Mouse (Mus musculus) forebrain, postnatal 0 days (tissue): ENCODE measurements around the gene Ankrd44. TPM values are rescaled to one million over a fixed set of nuclear protein-coding genes. Genes with fewer than 3 reads are reported as not detected.
"Not testable (repeated sequence)": the region's sequence is repeated elsewhere in the genome, so short reads cannot be mapped to it uniquely, and the experiment has no call there.

Source experiments
- ATAC-seq: fragments of 200-750 bp; cut with Nextera tagmentation; 2 replicates; pipeline ENCODE4 v1.8.0; 2017; ENCODE audit warnings: mild to moderate bottlenecking, moderate library complexity
- DNase-seq: peaks from one replicate; pipeline ENCODE4 v3.0.0-alpha.2; 2015
- H3K27ac ChIP-seq: fragments of 300-500 bp; sonication (generic); 2 replicates; pipeline ENCODE4 v1.5.1; 2014; ENCODE audit warnings: low read depth, mild to moderate bottlenecking, antibody characterized with exemption, low read length, moderate library complexity, mixed read lengths
- H3K27me3 ChIP-seq: fragments of 300-500 bp; sonication (generic); 2 replicates; pipeline ENCODE4 v1.6.1; 2014; ENCODE audit warnings: mild to moderate bottlenecking, low read length, mixed read lengths; ENCODE audit not compliant: insufficient read depth
- H3K36me3 ChIP-seq: fragments of 300-500 bp; sonication (generic); 2 replicates; pipeline ENCODE4 v1.6.1; 2014; ENCODE audit warnings: mild to moderate bottlenecking, moderate library complexity; ENCODE audit not compliant: insufficient read depth
- H3K4me1 ChIP-seq: fragments of 300-500 bp; sonication (generic); 2 replicates; pipeline ENCODE4 v1.6.1; 2014; ENCODE audit warnings: antibody characterized with exemption; ENCODE audit not compliant: insufficient read depth
- H3K4me2 ChIP-seq: fragments of 300-500 bp; sonication (generic); 2 replicates; pipeline ENCODE4 v1.6.1; 2014; ENCODE audit warnings: low read depth, mild to moderate bottlenecking, moderate library complexity
- H3K4me3 ChIP-seq: fragments of 300-500 bp; sonication (generic); 2 replicates; pipeline ENCODE4 v1.5.1; 2014; ENCODE audit warnings: low read depth, low read length, mixed read lengths
- H3K9ac ChIP-seq: fragments of 300-500 bp; sonication (generic); 2 replicates; pipeline ENCODE4 v1.6.1; 2014; ENCODE audit warnings: mild to moderate bottlenecking
- H3K9me3 ChIP-seq: fragments of 300-500 bp; sonication (generic); 2 replicates; pipeline ENCODE4 v1.6.1; 2016; ENCODE audit warnings: low read length
- CTCF ChIP-seq: sonication (generic); IDR thresholded peaks from 2 replicates; pipeline ENCODE4 v1.5.1; 2016; ENCODE audit warnings: antibody characterized with exemption, control low read depth, low read depth
- WGBS: fragments of 180-500 bp; shearing (Covaris S2); extraction: QIAGEN DNeasy Blood & Tissue Kit; methylation state at CpG from one replicate; pipeline ENCODE4 v1.1.7; 2014; 5-methylcytosine and 5-hydroxymethylcytosine counted together
- polyA plus RNA-seq: library from polyadenylated mRNA; unstranded; fragments of >200 nt; fragmentation: Nextera tagmentation; extraction: Ambion mirVana; gene quantifications from 2 replicates; pipeline ENCODE4 v1.2.1, GENCODE M21; 2015
- total RNA-seq: library from RNA; depleted of rRNA; stranded (reverse); fragments of >200 nt; gene quantifications from 2 replicates; pipeline ENCODE4 v1.2.3, GENCODE M21; 2014

The Ankrd44 gene
- total and polyA plus RNA-seq, 2 experiments from 2014 or later, result 12.8 to 88.1 TPM

GRCm38 (mm10) chr1:54958525-54958924, 32.3 kb upstream of the Ankrd44 start:
- peak; percentile 12; the same call in 1 of the 2 replicates for TF ChIP-seq CTCF
- no peaks in the 10 kb centered on the region for H3K36me3 ChIP-seq
- no peaks in the 10 kb centered on the region for H3K4me1 ChIP-seq
- no peaks in the 10 kb centered on the region for H3K9me3 ChIP-seq
- 72% methylated on average over 3 of the region's 3 CpGs for WGBS
- ATAC-seq (no peak), DNase-seq (no peak)
- H3K9ac ChIP-seq, result no peak overlapping the region
- H3K27ac ChIP-seq, result no peak overlapping the region
- no peak overlapping the region for H3K4me2 ChIP-seq
- no peaks in the 10 kb centered on the region for H3K27me3 ChIP-seq
- no peak overlapping the region for H3K4me3 ChIP-seq

- not testable (repeated sequence) for H3K4me3 ChIP-seq, H3K27me3 ChIP-seq, H3K4me1 ChIP-seq, H3K9ac ChIP-seq, H3K36me3 ChIP-seq, DNase-seq, H3K9me3 ChIP-seq, ATAC-seq, H3K4me2 ChIP-seq, H3K27ac ChIP-seq
- 91% methylated on average over 10 of the region's 14 CpGs for WGBS
Observed at GRCm38 (mm10) chr1:54956995-54957394, 30.8 kb upstream of the Ankrd44 start.

GRCm38 (mm10) chr1:54954856-54955255, 28.7 kb upstream of the Ankrd44 start:
- ATAC-seq, result no peak
- no peak overlapping the region for H3K27ac ChIP-seq
- no peak overlapping the region for H3K9ac ChIP-seq
- WGBS, result 86% methylated on average over 4 of the region's 4 CpGs
- no peak overlapping the region for H3K4me2 ChIP-seq
- no peaks in the 10 kb centered on the region for H3K4me1 ChIP-seq
- no peak for DNase-seq
- no peak for TF ChIP-seq CTCF
- H3K9me3 ChIP-seq, result no peaks in the 10 kb centered on the region
- H3K27me3 ChIP-seq, result no peaks in the 10 kb centered on the region
- no peak overlapping the region for H3K4me3 ChIP-seq
- no peaks in the 10 kb centered on the region for H3K36me3 ChIP-seq

GRCm38 (mm10) chr1:54944648-54945047, 18.5 kb upstream of the Ankrd44 start:
- Histone ChIP-seq H3K9me3 (no peaks in the 10 kb centered on the region), H3K27me3 (no peaks in the 10 kb centered on the region), H3K4me2 (no peak overlapping the region), H3K4me3 (no peak overlapping the region), H3K27ac (no peak overlapping the region), H3K4me1 (no peaks in the 10 kb centered on the region), H3K9ac (no peak overlapping the region), H3K36me3 (no peaks in the 10 kb centered on the region)
- WGBS, result 64% methylated on average over 3 of the region's 3 CpGs
- no peak for TF ChIP-seq CTCF
- ATAC-seq, result no peak
- peak; percentile 2 for DNase-seq

GRCm38 (mm10) chr1:54935466-54935865, 9.3 kb upstream of the Ankrd44 start:
- no peak overlapping the region for H3K4me3 ChIP-seq
- H3K4me2 ChIP-seq, result no peak overlapping the region
- H3K27ac ChIP-seq, result no peak overlapping the region
- ATAC-seq (no peak), DNase-seq (no peak)
- H3K9me3 ChIP-seq, result no peaks in the 10 kb centered on the region
- no peak overlapping the region for H3K9ac ChIP-seq
- H3K36me3 ChIP-seq, result no peaks in the 10 kb centered on the region
- no peaks in the 10 kb centered on the region for H3K4me1 ChIP-seq
- H3K27me3 ChIP-seq, result no peaks in the 10 kb centered on the region
- 76% methylated on average over 3 of the region's 3 CpGs for WGBS
- no peak for TF ChIP-seq CTCF

GRCm38 (mm10) chr1:54934911-54935310, 8.7 kb upstream of the Ankrd44 start:
- no peak overlapping the region for H3K4me3 ChIP-seq
- TF ChIP-seq CTCF, result no peak
- no peaks in the 10 kb centered on the region for H3K27me3 ChIP-seq
- H3K9me3 ChIP-seq, result no peaks in the 10 kb centered on the region
- WGBS, result 71% methylated on average over 2 of the region's 2 CpGs
- no peak overlapping the region for H3K27ac ChIP-seq
- H3K9ac ChIP-seq, result no peak overlapping the region
- no peak overlapping the region for H3K4me2 ChIP-seq
- ATAC-seq (no peak), DNase-seq (no peak)
- H3K4me1 ChIP-seq, result no peaks in the 10 kb centered on the region
- no peaks in the 10 kb centered on the region for H3K36me3 ChIP-seq

GRCm38 (mm10) chr1:54933646-54934045, 7.5 kb upstream of the Ankrd44 start:
- H3K4me2 ChIP-seq, result no peak overlapping the region
- TF ChIP-seq CTCF, result no peak
- no peak overlapping the region for H3K27ac ChIP-seq
- WGBS, result 82% methylated on average over 5 of the region's 5 CpGs
- no peak for ATAC-seq
- DNase-seq, result no peak
- no peak overlapping the region for H3K9ac ChIP-seq
- H3K4me3 ChIP-seq, result no peak overlapping the region
- H3K9me3 ChIP-seq, result no peaks in the 10 kb centered on the region
- no peaks in the 10 kb centered on the region for H3K27me3 ChIP-seq
- H3K36me3 ChIP-seq, result no peaks in the 10 kb centered on the region
- H3K4me1 ChIP-seq, result no peaks in the 10 kb centered on the region
